Mouse (Mus musculus) intestine, postnatal 0 days (tissue): ENCODE data around the gene Rpain. TPM values are rescaled to one million over a fixed set of nuclear protein-coding genes. Genes with fewer than 3 reads are reported as not detected.
A peak's percentile ranks its signal among the peaks of the same experiment; 100 is the strongest.

Experiments
- ATAC-seq: fragments of 200-750 bp; cut with Nextera tagmentation; 2 replicates; pipeline ENCODE4 v1.8.0; 2017; ENCODE audit warnings: mild to moderate bottlenecking, moderate TSS enrichment, moderate library complexity
- H3K27ac ChIP-seq: fragments of 300-500 bp; sonication (generic); 2 replicates; pipeline ENCODE4 v1.5.1; 2014; ENCODE audit warnings: mild to moderate bottlenecking, low read depth, low read length, moderate library complexity
- H3K27me3 ChIP-seq: fragments of 300-500 bp; sonication (generic); replicated peaks from 2 replicates; pipeline ENCODE4 v1.6.1; 2014; ENCODE audit warnings: low read length, mixed read lengths; ENCODE audit not compliant: control insufficient read depth, insufficient read depth
- H3K36me3 ChIP-seq: fragments of 300-500 bp; sonication (generic); 2 replicates; pipeline ENCODE4 v1.6.1; 2014; ENCODE audit warnings: mild to moderate bottlenecking, moderate library complexity; ENCODE audit not compliant: control insufficient read depth, insufficient read depth
- H3K4me1 ChIP-seq: fragments of 300-500 bp; sonication (generic); replicated peaks from 2 replicates; pipeline ENCODE4 v1.6.1; 2014; ENCODE audit warnings: antibody characterized with exemption, low read length, mixed read lengths; ENCODE audit not compliant: control insufficient read depth, insufficient read depth
- H3K4me2 ChIP-seq: fragments of 300-500 bp; sonication (generic); replicated peaks from 2 replicates; pipeline ENCODE4 v1.6.1; 2014; ENCODE audit warnings: low read depth, mild to moderate bottlenecking, moderate library complexity
- H3K4me3 ChIP-seq: fragments of 300-500 bp; sonication (generic); 2 replicates; pipeline ENCODE4 v1.5.1; 2014; ENCODE audit warnings: low read depth, low read length
- H3K9ac ChIP-seq: fragments of 300-500 bp; sonication (generic); 2 replicates; pipeline ENCODE4 v1.6.1; 2014; ENCODE audit warnings: mild to moderate bottlenecking, low read depth, low read length
- H3K9me3 ChIP-seq: fragments of 300-500 bp; sonication (generic); 2 replicates; pipeline ENCODE4 v1.6.1; 2016; ENCODE audit warnings: mixed run types; ENCODE audit not compliant: control insufficient read depth
- CTCF ChIP-seq: sonication (generic); IDR thresholded peaks from 2 replicates; pipeline ENCODE4 v1.5.1; 2016; ENCODE audit warnings: low read depth, mild to moderate bottlenecking, control low read depth, antibody characterized with exemption, moderate library complexity
- WGBS: fragments of 180-500 bp; shearing (Covaris S2); extraction: QIAGEN DNeasy Blood & Tissue Kit; methylation state at CpG from one replicate; pipeline ENCODE4 v1.1.7; 2014; 5-methylcytosine and 5-hydroxymethylcytosine counted together
- polyA plus RNA-seq: library from polyadenylated mRNA; unstranded; fragments of >200 nt; fragmentation: Nextera tagmentation; extraction: Ambion mirVana; gene quantifications from 2 replicates; pipeline ENCODE4 v1.2.1, GENCODE M21; 2015

Rpain gene
- polyA plus RNA-seq, 1 experiment from 2014 or later: 42.8 TPM

- H3K4me3 ChIP-seq: no peak overlapping the region
- no peak overlapping the region for H3K4me2 ChIP-seq
- no peaks in the 10 kb centered on the region for H3K4me1 ChIP-seq
- H3K27me3 ChIP-seq: no peaks in the 10 kb centered on the region
- no peaks in the 10 kb centered on the region for H3K9me3 ChIP-seq
- no peak for TF ChIP-seq CTCF
- WGBS: 65% methylated on average over 1 of the region's 1 CpGs
- H3K36me3 ChIP-seq: peaks cover 39% of the 10 kb centered on the region
- no peak overlapping the region for H3K27ac ChIP-seq
- no peak overlapping the region for H3K9ac ChIP-seq
- ATAC-seq: no peak
Observed at GRCm38 (mm10) chr11:70972586-70972985, 2.6 kb downstream of the Rpain start.

GRCm38 (mm10) chr11:70973947-70974346 lies 3.9 kb downstream of the Rpain start:
- WGBS: 66% methylated on average over 4 of the region's 4 CpGs
- Histone ChIP-seq H3K4me3 (no peak overlapping the region), H3K27me3 (no peaks in the 10 kb centered on the region), H3K9me3 (no peaks in the 10 kb centered on the region), H3K9ac (no peak overlapping the region), H3K4me2 (no peak overlapping the region), H3K36me3 (peaks cover 52% of the 10 kb centered on the region), H3K27ac (no peak overlapping the region), H3K4me1 (no peaks in the 10 kb centered on the region)
- TF ChIP-seq CTCF: peak; percentile 62
- ATAC-seq: no peak

GRCm38 (mm10) chr11:70975193-70975592 lies 5.2 kb downstream of the Rpain start:
- TF ChIP-seq CTCF: no peak
- WGBS: 65% methylated on average over 2 of the region's 2 CpGs
- no peak overlapping the region for H3K9ac ChIP-seq
- H3K36me3 ChIP-seq: peaks cover 63% of the 10 kb centered on the region
- H3K4me2 ChIP-seq: no peak overlapping the region
- no peak overlapping the region for H3K4me3 ChIP-seq
- H3K9me3 ChIP-seq: no peaks in the 10 kb centered on the region
- H3K4me1 ChIP-seq: no peaks in the 10 kb centered on the region
- ATAC-seq: no peak
- no peak overlapping the region for H3K27ac ChIP-seq
- H3K27me3 ChIP-seq: no peaks in the 10 kb centered on the region

GRCm38 (mm10) chr11:70977293-70977692 lies 7.3 kb downstream of the Rpain start:
- H3K4me1 ChIP-seq: no peaks in the 10 kb centered on the region
- H3K4me3 ChIP-seq: no peak overlapping the region
- H3K36me3 ChIP-seq: peaks cover 69% of the 10 kb centered on the region
- no peaks in the 10 kb centered on the region for H3K9me3 ChIP-seq
- no peak overlapping the region for H3K27ac ChIP-seq
- H3K9ac ChIP-seq: no peak overlapping the region
- ATAC-seq: no peak
- 87% methylated on average over 6 of the region's 6 CpGs for WGBS
- H3K27me3 ChIP-seq: no peaks in the 10 kb centered on the region
- no peak overlapping the region for H3K4me2 ChIP-seq
- no peak for TF ChIP-seq CTCF

GRCm38 (mm10) chr11:70980232-70980631 lies 10.2 kb downstream of the Rpain start:
- Histone ChIP-seq H3K9me3 (no peaks in the 10 kb centered on the region), H3K36me3 (peaks cover 56% of the 10 kb centered on the region), H3K27me3 (no peaks in the 10 kb centered on the region), H3K4me2 (no peak overlapping the region), H3K27ac (no peak overlapping the region), H3K4me3 (no peak overlapping the region), H3K9ac (no peak overlapping the region), H3K4me1 (no peaks in the 10 kb centered on the region)
- no peak for TF ChIP-seq CTCF
- ATAC-seq: no peak
- WGBS: 77% methylated on average over 6 of the region's 6 CpGs

GRCm38 (mm10) chr11:70980751-70981510 lies 10.9 kb downstream of the Rpain start:
- H3K9me3 ChIP-seq: no peaks in the 10 kb centered on the region
- ATAC-seq: no peak
- no peaks in the 10 kb centered on the region for H3K27me3 ChIP-seq
- H3K9ac ChIP-seq: no peak overlapping the region
- TF ChIP-seq CTCF: no peak
- peaks cover 53% of the 10 kb centered on the region for H3K36me3 ChIP-seq
- H3K4me1 ChIP-seq: no peaks in the 10 kb centered on the region
- 85% methylated on average over 14 of the region's 14 CpGs for WGBS
- no peak overlapping the region for H3K27ac ChIP-seq
- H3K4me3 ChIP-seq: no peak overlapping the region
- peak overlapping the region; percentile 87; the same call in 1 of the 2 replicates for H3K4me2 ChIP-seq
